Mouse (Mus musculus) olfactory bulb, adult 2 months (tissue): ENCODE measurements around the gene Atrn.

Experiments
- CTCF ChIP-seq: fragments of 200-500 bp; IDR thresholded peaks from 2 replicates; pipeline ENCODE4 v1.5.1; 2012; ENCODE audit warnings: low read depth, mild to moderate bottlenecking, low read length, moderate library complexity; ENCODE audit not compliant: insufficient read depth
- POLR2A ChIP-seq: fragments of 200-500 bp; IDR thresholded peaks from 2 replicates; pipeline ENCODE4 v1.6.1; 2012; ENCODE audit warnings: mild to moderate bottlenecking, low read depth, low read length, moderate library complexity; ENCODE audit not compliant: insufficient read depth

GRCm38 (mm10) chr2:131037226-131037990 lies 131.1 kb downstream of the Atrn start:
- TF ChIP-seq CTCF (no peak), POLR2A (no peak)
